Mouse (Mus musculus): ENCODE measurements around the gene Panx2.

DNA sequence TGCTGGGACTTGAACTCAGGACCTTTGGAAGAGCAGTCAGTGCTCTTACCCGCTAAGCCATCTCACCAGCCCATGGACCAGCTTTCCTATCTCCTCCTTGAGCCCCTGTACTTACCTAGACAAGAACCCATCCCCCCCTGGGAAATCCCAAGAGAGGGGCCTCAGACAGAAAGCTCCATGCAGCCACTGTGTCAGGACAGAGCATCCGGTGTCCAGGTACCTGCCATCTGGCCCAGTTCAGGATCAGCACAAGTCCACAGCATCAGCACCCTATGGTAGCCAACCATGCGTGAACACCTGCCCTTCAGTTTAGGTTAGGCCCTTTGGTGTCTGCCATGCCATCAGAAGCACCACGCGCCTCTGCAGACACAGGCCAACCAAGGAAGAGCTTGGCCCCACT is 5.4 kb downstream of the Panx2 start:
- TF ChIP-seq MAX (IDR thresholded peaks at IDR 0.05; ENCODE audit: low read depth) (no peak), POLR2A (IDR thresholded peaks at IDR 0.05; ENCODE audit: insufficient read length, low read depth) (no peak), USF1 (IDR thresholded peaks at IDR 0.05; ENCODE audit: low read depth) (no peak), MYOG (IDR thresholded peaks at IDR 0.05; ENCODE audit: control insufficient read depth in 1 of 3, insufficient read depth in 1 of 3, insufficient read length in 2 of 3, low read depth in 2 of 3) (no peak), CEBPB (IDR thresholded peaks at IDR 0.05; ENCODE audit: insufficient read depth, poor library complexity, severe bottlenecking) (no peak), TCF12 (IDR thresholded peaks at IDR 0.05; ENCODE audit: insufficient read depth, poor library complexity, severe bottlenecking) (no peak), REST (IDR thresholded peaks at IDR 0.05; ENCODE audit: insufficient read depth, insufficient read length) (no peak), TCF3 (IDR thresholded peaks at IDR 0.05; ENCODE audit: insufficient read length, low read depth) (no peak), POLR2AphosphoS2 (IDR thresholded peaks at IDR 0.05; ENCODE audit: insufficient read length, low read depth) (no peak), E2F4 (IDR thresholded peaks at IDR 0.05; ENCODE audit: insufficient read depth) (no peak), MYOD1 (IDR thresholded peaks at IDR 0.05; ENCODE audit: control insufficient read depth in 1 of 3, insufficient read length in 2 of 3, low read depth in 2 of 3) (no peak), SRF (IDR thresholded peaks at IDR 0.05; ENCODE audit: control insufficient read depth, insufficient read length, low read depth) (no peak)
